Mouse (Mus musculus): Measurements from ENCODE around the gene Stab2.
A peak's percentile ranks its signal among the peaks of the same experiment; 100 is the strongest.

The Stab2 gene

DNA sequence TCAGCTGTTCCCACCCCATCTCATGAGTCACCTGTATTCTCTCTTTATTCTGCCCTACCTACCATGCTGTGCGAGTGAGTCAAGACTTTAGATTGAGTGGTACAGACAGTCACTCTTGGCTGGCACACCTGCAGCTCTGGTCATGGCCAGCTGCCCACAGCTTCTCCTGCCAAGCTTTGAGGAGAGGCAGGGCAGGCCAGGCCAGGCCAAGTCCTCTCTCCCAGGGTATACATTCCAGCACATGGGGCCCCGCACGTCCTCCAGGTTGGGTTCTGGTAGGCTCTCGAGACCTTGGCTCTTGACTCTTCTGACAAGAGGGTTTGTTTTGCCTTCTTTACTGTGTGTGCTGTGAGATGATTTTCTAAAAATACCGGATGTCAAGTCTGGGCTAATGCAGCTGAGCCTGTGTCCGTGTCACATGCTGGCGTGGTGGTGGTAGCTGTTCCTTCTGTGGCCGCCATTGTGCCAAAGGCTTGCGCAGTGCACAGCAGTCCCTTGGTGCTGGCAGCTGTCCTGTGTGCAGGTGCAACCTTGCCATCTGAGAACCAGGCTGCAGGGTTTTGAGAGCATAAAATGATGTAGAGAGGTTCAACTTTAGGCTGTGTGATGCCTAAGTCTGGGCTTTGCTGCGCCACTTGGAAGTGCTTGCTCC is 181.8 kb downstream of the Stab2 start:
- DNase-seq (ENCODE audit: low spot score in 2 of 2), result peak; percentile 66 to 78

DNA sequence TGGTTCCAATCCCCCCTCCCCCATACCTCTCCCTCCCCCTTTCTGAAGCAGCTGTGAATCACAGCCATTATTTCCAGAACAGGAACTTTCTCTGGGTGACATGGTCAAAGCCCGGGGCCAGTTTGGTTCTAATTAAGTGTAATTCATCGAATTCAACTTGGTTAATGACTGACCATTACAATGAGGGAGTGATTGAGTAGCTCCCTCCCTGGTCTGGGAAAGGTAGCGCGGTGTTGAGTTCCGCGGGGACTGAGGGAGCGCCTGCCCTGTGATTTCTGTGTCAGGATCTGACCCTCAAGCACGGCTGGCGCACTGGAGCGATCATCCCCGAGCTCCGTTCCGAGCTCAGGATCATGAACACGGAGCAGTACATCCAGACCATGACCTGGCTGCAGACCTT is 183.0 kb downstream of the Stab2 start:
- no peak for DNase-seq (ENCODE audit: low spot score in 2 of 2)

DNA sequence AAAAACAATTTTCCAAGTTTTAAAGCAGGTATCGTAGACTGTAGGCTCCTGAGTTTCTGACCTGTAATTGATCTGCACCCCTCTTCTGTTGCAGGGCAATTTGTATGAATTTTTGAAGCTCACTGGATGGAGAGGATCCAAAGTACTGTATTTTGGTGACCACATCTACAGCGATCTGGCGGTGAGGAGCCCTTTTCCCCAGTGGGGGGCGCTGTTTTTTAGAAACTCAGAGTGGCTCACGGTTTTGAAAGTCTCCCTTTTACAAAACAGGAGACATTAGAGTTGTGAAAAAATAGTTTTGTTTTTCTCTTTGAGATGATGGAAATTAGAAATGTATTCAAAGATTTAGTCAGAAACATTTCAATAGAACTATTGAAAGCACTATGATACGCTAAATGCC is 183.7 kb downstream of the Stab2 start:
- DNase-seq (ENCODE audit: low spot score in 2 of 2), result no peak

DNA sequence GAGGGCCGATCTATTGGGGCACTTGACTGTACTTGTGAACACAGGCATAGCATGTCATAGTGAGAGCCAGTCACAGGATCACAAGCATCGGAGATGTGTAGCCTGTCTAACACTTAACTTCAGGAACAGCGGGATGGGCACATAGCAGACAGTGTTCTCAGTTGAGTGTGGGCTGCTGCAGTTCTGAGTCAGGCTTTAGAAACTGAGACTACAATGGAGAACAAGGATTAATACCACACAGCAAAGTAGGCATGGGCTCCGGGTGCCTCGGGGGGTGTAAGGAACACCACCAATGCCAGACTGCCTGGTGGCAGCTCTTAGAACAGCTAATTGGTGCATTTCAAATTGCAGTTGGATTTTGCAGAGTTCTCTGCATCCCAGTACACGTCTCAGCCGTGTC is 186.8 kb downstream of the Stab2 start:
- DNase-seq (ENCODE audit: low spot score in 2 of 2), result no peak

DNA sequence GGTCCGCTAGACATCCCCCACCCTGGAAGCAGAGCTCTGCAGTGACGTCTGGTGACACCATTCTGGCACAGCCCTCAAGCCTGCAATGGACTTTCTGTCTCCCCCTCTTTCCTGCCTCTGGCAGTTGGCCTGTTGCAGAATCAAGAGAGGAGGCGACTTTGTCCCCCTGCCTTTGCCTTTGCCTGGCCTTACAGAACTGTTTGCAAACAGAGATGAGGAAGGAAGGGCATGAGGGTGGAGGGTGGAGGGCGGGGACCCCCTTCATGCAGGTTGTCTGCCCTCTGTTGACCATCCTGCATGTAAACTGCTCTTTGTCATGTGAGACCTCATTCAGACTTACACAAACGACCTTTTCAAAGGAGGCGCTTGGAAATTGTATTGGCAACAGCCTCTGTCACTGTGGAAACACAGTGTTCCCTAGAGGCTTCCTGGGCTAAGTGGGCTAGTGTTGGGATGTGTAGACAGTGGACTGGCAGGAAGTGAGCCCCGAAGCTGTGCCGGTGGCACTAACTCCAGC is 188.1 kb downstream of the Stab2 start:
- peak; percentile 35 to 54 for DNase-seq (ENCODE audit: low spot score in 2 of 2)

DNA sequence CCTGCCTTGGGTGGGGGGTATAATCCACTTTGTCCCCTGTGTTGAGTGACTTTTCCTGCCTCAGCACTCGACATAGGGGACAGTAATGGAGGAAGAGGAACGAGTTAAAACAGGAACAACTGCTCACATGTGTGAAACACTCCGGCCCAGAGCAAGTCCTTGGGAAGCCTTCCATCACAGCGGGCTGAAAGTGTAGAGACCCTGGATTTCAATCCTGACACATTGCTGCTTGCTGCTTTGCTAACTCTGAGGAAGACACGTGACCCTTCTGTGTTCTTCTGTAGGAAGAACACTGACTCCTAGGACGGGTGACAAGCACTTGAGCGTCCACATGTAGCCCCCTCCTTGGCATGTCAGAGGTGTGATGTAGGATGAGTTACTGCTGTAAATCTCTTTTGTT is 192.7 kb downstream of the Stab2 start:
- DNase-seq (ENCODE audit: low spot score in 2 of 2), result no peak

DNA sequence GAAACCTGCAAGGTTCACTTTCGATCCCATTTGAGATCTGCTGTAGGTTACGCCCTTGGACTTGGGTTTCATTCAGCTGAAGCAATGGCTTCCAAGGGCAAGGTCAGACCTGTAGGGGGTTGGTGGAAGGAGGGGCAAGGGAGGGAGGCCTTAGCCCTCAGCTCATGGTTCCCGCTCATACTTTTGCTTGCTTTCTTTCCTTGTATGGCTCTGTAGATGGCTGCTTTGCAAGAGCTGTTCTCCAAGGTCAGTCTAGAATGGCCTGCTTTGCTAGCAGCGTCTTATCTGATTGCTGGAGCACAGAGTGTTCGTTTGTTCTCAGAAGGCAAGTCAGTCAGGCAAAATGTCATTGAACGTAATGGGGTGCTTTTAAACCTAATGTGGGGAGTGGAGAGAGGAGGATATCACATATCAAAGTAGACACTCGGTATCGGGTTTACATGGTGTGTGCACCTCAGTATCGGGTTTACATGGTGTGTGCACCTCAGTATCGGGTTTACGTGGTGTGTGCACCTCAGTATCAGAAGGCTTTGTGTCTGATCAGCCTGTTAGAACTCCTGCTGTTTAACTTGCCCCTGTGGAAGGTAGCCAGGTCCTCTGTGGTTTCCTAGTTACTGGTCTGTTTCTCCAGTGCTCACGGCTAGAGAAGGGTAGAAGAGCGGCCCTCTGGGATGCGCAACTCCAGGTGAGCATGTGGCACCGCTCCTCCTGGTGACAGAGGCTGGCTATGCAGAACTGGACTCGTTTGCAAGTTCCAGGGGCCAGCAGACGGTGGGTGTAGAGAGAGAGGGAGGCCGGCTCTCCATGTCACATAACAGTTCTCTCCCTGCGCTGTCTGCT is 193.3 kb downstream of the Stab2 start:
- peak; percentile 35 to 42 for DNase-seq (ENCODE audit: low spot score in 2 of 2)

DNA sequence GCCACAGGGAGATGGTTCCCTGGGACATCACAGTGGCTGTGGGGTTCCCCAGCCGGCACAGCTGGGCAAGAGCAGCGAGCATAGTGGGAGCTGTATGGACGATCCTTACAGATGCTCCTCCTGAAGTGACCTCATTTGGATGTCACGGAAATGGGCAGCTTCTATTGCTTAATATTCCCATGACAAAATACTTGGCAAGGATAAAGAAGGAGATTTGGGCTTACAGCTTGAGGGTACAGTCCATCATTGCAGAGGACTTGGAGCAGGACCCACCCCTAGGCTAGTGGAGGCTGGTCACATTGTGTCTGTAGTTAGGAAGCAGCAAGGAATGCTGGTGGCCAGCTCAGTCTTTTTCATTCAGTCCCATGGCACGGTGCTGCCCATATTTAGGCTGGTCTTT is 197.2 kb downstream of the Stab2 start:
- no peak for DNase-seq (ENCODE audit: low spot score in 2 of 2)

DNA sequence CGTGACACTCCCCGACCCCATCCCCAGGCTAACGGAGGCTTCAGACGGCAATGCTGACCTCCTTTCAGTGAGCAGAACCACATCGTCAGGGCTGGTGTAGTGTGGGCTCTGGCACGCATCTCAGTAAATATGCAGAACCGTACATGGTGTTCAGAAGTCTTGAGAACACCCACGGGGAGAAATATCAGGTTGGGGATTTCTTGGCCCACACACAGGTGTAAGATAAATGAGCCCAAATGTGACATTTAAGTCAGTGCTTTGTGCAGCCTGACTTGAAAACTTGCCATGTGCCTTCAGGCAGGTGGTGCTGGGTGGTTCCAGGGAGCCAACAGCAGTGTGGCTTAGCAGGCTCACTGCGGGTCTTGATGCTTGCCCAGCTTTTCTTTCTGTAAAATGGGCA is 197.8 kb downstream of the Stab2 start:
- DNase-seq (ENCODE audit: low spot score in 2 of 2), result no peak

DNA sequence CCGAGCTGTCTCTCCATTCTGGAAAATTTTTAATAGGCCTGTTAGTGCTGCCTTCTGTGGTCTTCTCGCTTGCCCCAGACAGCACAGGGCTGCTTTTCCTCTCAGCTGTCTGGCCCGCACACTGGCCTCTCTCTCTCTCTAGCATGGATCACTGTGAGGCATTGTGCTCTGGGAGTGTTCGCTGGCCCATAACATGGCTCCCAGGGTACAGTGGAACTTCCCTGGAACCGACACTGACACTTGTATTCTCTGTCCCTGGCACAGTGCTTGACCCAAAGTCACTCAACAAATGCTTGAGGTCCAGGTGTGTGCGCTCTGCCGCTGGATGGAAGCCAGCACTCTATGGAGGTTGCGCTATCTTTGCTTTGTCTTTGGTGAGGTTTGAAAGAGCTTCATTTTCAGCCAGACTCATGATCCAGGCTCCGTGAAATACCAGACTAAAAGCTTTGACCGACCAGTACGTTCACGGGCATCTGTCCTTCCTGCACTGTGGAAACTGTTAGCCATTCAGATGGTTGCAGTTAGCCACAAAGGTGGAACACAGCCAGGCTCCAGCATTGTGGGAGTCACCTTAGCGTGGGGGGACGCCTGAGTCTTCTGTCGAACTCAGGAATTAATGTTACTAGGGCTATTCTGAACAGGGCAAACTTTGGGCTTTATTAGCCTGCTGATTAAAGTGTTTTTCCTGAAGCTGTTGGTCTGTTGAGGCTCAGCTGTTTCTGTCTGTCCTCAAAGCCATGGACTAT is 199.6 kb downstream of the Stab2 start:
- DNase-seq (ENCODE audit: low spot score in 2 of 2), result no peak

DNA sequence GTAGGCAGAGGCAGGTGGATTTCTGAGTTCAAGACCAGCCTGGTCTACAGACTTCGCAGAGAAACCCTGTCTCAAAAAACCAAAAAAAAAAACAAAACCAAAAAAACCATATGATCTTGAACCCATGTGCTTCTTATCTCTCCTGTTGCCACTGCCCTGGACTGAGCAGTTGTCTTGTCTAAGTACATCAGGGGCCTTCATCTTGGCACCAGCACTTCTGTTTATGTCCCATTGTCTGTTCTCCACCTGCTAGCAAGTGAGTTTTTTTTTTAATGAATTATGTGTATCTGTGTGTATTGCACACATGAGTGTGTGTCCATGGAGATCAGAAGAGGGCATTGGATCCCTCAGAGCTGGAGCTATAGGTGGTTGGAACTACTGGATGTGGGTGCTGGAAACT is 200.5 kb downstream of the Stab2 start:
- DNase-seq (ENCODE audit: low spot score in 2 of 2), result no peak

DNA sequence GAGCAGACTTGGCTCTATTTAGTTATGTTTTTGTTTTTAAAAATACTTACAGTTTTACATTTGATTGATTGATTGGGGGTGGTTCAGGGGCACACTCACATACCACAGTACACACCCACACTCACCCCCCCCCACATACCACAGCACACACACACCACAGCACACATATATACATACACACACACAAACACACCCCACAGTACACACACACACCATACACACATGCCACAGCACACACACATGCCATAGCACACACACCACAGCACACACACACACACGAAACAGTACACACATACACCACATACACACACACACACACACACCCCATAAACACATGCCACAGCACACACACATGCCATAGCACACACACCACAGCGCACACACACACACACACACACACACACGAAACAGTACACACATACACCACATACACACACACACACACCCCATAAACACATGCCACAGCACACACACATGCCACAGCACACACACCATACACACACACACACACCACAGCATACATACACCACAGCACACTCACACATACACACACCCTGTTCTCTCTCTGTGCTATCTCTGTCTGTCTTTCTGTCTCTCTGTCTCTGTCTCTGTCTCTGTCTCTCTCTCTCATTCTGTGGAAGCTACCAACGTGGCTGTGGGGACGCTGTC is 211.6 kb downstream of the Stab2 start:
- DNase-seq (ENCODE audit: low spot score in 2 of 2), result no peak

DNA sequence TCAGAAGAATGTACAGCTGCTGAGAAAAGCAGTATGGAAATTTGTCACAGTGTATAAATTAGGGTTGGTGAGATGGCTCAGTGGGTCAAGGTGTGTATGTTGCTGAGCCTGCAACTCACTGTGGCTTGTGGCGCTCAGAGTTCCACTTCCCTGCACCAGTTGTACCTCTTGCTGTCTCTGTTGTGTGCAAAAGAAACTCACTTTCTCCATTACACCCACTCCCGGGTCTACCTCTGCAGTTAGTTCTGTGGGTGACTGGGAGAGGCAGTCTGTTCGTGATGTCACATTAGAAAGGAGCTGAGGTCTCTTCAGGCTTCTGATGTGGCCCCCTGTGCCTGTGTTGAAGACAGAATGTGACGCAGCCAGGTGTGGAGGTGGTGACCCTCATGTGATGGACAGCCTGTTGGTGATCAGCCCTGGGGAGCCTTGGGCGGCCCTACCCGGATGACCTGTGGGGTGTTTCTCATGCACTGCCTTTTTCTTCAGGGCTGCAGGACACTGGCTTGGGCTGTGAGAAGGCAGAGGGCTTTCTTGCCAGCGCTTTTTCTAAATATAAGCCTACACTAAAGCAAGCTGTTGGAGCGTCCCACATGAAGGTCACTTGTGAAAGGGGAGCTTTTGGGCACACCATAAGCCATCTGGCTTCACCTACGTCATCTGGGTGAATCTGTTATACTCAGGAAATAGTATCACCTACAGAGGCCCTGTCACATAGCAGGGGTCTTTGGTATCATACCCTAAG is 212.9 kb downstream of the Stab2 start:
- peak in 1 of 2 experiments; percentile 52 for DNase-seq (ENCODE audit: low spot score in 2 of 2)

DNA sequence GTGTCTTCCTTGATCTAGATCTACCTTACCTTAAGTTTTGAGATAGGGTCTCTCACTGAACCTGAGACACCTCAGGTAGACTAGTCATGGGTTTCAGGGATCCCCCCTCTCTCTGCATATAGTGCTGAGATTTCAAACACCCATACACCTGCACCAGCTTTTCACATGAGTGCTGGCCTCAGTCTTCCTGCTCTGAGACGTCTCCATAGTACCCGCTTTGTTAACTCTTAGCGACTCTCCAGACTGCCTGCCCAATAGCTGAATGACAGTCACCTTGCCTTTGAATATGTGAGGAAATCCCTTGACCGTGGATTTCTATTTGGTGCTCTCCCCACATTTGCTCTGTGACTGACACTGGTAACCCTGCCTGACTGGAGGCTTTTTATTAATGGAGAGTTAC is 213.6 kb downstream of the Stab2 start:
- no peak for DNase-seq (ENCODE audit: low spot score in 2 of 2)

DNA sequence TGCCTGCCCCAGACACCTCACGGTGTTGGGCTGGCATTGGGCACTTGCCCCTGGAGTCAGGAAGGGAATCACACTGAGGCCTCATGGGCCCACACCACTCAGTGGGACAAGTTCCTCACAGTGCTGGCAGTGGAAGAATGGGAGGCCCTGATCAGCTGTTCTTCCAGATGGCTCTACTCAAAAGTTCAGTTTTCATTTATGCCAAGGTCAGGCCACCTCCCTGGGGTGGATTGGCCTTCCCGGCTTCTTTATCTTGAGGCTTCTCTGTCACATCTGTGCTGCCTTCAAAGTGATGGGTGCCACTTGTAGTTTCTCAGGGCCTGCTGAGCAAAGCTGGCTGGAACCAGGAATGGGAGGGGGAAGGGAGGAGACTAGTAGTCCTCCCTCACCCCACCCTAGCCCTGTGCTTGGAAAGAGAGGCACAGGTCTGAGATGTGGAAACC is 214.3 kb downstream of the Stab2 start:
- DNase-seq (ENCODE audit: low spot score in 2 of 2), result peak; percentile 73 to 77

DNA sequence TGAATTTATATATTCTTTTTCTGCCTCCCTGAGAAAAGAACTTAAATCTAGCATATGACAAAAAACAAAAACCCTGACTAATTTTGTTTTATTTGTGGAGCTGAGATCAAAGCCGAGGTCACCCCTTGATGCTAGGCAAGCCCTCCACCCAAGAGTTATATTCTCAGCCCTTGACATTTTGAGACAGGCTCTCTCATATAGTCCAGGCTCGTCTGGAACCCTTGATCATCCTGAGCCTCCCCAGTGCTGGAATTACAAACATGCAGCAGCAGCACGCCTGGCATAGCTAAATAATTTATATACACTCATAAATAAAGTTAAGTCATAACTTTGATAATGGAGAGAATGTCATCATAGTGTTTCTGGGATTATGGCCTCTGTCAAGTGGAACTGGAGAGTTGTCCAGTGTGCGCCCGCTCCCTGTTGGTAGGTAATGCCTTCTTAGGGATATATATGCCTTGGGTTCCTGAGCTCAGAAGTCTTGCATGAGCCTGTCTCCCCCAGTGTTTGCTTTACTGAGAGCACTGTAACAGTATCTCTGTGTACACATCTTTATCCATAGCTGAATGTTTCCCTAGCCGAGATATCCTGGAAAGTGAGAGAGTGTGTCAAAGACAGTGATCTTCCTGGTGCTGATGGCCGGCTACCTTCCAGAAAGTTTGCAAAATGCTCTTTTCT is 216.2 kb downstream of the Stab2 start:
- DNase-seq (ENCODE audit: low spot score in 2 of 2), result no peak

Measured in heart, adult 9 months (tissue).